Mouse (Mus musculus) 3T3-L1 (cell line): Measurements from ENCODE around the gene Bhlhe23.
A peak's percentile ranks its signal among the peaks of the same experiment; 100 is the strongest.

ENCODE experiments used
- DNase-seq: peaks from one replicate; pipeline ENCODE4 v3.0.0-alpha.2; 2015; ENCODE audit warnings: low read depth, low spot score

Gene Bhlhe23

DNA sequence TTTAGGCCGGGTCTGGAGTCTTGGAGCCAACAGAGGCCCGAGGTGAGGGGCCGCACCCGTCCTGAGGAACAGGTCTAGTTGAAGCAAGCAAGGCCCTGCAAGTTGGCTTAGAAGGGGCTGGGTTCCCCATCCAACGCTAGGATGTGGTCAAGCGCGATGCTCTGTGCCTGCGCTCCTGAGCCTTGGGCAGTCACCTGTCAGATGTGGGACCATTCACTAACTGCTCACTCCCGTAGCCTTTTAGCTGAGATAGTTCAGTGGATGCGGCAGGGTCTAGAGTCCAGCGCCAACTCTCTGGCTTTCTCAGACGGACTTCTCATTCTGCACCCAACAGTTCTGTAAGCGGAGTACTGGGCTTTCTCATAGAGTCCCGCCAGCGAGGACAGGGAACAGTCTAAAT lies 1.1 kb downstream of the Bhlhe23 start:
- DNase-seq, result no peak

- no peak for DNase-seq
These were observed 1.5 kb downstream of the Bhlhe23 start for GRCm38 (mm10) chr2:180775223-180775622.

- DNase-seq, result no peak
These were observed 11.0 kb downstream of the Bhlhe23 start for GRCm38 (mm10) chr2:180765713-180766112.

DNA sequence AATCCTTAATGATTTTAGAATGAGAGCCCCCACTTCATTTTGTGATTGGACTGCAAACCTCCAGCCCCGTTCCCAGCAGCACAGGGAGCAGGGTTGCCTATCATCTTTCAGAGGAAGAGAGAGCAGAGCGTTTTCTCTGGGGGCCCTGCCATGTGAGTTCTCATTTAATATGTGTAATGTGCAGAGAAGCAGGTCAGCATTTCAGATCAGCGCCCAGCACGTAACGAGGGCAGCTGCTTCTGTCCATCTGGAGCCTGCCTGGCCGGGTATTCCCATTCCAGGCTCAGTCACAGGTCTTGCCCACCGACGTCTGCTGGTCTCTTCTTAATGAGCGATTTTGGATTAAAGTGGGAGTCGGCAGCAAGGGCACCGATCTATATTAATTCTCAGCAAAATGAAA lies 11.7 kb downstream of the Bhlhe23 start:
- no peak for DNase-seq

DNA sequence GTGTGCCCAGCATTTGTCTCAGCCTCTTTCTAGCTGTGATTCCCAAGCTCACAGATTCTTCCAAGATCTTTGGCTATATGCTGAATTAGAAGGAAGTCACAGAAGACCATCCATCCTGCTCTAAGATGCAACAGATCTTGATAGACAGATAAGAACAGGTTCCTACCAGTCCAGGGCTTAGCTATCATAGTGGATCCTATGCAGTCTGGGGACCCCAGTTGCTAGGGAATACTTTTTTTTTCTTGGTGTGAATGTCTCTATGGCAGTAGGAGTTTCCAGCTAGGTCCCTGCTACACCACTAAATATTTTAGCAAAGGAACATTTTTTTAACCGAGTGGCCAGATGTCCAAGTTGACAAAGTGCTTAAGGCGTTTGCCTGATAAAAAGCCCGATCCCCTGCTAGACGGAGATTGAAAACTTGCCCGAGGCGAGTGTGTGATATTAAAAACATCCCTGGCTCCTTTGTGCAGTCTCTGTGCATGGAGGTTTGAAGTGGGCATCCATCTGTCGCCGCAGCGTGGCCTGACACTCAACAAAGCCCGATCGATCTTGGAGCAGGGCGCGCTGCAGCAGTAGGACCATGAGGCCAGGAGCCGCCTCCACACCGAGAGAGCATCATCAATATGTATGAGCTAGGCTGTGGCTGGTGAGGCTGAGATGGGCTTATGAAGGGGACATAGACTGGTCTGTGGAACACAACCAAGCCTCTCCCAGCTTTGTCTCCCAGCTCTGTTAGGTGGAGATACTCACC lies 18.0 kb downstream of the Bhlhe23 start:
- DNase-seq, result no peak

DNA sequence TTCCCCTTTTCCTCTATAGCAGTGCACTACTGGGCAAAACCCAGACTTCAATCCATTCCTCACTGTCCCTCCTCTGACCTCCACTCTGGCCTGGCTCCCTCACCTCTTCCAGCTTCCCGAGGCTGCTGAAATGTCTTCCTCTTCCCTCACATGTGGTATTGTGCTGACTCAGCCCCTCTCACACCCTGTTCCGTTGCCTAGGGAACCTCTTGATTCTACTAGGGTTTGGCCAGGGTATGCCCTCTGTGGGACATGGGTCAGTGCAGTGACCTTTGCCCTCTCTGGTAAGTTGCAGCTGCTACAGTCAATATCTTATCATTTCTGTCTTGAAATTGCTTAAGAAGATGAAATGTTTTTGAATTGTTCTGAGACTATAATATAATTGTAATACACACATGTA lies 19.9 kb downstream of the Bhlhe23 start:
- no peak for DNase-seq

DNA sequence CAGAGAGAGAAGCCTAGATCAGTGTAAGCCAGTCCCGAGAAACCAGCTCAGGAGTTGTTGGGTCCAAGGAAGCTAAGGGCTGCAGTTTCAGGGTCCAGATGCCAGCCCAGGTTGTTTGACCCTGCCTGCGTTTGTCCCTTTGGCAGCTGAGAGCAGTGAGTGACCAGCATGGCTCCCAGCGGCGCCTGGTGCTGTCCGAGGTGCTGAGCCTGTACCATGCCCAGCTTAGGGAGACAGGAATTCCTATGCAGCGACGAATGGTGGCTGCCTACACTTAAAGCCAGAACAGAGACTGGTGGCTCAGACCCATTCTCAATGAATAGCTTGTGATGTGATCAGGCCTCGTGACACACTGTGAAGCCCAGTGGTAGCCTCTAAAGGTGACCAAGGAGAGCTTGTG lies 20.8 kb downstream of the Bhlhe23 start:
- DNase-seq, result peak; percentile 70

DNA sequence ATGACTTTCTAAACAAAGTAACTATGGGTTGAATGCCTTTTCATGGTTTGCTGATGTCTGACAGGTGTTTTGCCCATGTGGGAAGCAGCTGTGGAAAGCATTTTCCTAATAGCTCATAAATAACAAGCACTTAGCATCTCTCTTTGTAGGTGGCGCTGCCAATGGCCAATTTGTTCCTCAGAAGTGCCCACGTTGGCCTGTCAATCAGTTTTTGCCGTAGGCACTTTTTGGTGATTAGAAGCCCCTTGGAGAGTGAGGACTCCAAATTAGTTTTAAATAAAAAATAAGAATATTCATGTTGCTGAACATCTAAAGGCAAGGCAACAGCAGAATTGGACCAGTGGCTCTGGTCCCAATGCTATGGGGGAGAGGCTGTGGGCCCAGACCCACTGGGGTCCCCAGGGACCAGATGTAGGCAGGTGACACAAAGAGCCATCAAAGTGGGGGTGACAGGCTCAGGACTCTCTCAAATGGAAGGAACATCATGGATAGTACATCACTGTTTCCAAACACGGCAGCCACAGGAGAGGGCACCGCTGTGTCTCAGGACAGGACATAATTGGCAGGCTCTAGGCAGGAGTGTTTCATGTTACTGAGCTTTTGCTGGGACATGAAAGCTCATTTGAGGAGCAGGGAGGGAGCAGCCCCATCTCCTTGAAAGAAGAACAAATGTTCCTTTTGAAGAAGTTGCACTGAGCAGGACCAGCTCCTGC lies 21.6 kb downstream of the Bhlhe23 start:
- DNase-seq, result no peak

- no peak for DNase-seq
These were observed 27.8 kb downstream of the Bhlhe23 start for GRCm38 (mm10) chr2:180748904-180749303.

DNA sequence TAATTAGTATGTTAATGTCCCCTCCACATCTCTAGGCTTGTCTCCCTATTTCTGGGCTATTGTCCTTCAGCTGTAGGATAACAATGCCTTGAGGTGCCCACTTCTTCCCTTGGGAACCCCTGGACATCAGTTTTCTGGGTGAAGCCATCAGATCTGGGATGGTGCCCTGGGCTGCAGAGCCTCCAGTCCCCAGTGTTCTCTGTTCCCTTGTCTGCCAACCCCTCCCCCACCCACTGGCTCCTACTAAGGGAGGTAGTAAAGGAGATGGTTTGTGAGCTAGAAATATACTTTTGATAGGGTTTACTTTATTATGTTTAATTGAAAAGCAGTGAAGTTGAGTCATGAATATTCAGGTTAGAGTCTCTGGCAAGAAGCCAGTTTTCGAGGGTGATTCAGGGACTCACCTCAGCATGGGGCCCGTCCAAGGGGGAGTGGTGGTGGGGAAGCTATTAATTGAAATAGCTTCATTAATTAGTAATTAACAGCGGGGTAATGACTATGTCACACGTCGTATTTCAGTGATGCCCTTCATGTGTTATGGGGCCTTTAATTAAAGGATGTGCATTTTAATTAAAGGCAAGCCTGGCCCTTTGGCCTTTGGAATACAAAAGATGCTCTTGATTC lies 30.0 kb downstream of the Bhlhe23 start:
- no peak for DNase-seq

DNA sequence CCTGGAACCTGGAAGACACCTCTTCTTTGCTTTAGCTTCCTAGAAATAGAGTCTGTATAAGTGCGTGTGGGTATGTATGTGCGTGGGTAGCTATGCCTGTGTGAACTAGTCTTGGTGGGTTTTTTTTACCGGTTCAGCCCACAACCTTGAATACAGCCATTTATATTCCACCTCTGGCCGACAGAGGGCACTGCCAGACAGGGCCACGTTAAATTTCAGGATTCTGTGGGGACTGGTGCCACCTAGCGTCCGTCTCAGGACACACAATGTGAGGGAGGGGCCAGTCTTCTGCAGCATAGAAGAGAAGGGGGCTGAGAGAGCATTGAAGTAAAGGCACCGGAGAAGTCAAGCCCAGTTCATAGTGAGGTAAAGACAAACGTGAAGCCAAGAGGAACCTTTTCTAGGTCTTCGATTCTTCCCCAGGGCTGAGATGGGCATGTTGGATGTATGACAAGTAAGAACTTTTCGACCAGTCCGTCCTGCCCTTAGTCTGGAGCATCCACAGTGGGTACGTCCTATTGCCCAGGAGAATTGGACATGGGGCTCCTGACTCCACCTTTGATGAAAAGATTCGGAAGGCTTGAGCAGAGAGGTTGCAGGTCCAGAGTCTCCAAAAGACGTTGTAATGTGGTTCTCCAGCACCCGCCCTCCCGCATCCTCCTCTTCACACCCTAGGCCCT lies 31.3 kb downstream of the Bhlhe23 start:
- DNase-seq, result peak; percentile 92

DNA sequence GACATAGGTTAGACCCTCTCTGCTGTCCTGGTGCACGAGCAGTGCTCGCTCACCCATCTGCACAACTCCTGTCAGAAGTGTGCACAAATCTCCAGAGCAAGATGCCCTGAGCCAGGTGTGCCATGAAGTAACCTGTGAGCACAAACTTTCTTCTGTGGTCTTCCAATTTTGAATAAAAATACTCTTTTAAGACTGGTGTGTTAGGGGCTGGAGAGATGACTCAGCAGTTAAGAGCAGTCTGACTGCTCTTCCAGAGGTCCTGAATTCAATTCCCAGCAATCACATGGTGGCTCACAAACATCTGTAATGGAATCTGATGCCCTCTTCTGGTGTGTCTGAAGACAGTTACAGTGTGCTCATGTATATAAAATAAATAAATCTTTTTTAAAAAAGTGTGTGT lies 33.4 kb downstream of the Bhlhe23 start:
- no peak for DNase-seq

DNA sequence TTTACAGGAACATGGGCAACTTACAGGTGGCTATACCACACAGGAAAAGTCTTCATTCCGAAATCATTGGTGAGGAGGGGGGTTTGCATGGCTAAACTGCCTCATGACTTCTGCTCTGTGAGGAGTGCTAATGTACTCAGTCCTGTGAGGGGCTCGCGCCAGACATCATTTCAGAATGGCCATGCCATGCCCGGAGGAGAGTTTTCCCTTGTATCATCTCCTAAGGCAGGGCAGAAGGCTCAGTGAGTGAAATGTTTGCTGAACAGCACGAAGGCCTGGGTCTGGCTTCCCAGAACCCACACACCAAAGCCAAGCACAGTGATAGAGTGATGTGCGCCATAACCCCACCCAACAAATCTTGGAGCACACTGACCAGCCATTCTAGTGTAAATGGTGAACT lies 33.9 kb downstream of the Bhlhe23 start:
- no peak for DNase-seq

GRCm38 (mm10) chr2:180741421-180741820 lies 35.3 kb downstream of the Bhlhe23 start:
- DNase-seq, result no peak

GRCm38 (mm10) chr2:180740349-180740748 lies 36.4 kb downstream of the Bhlhe23 start:
- no peak for DNase-seq

- DNase-seq, result no peak
These were observed 38.7 kb downstream of the Bhlhe23 start for GRCm38 (mm10) chr2:180737984-180738383.

DNA sequence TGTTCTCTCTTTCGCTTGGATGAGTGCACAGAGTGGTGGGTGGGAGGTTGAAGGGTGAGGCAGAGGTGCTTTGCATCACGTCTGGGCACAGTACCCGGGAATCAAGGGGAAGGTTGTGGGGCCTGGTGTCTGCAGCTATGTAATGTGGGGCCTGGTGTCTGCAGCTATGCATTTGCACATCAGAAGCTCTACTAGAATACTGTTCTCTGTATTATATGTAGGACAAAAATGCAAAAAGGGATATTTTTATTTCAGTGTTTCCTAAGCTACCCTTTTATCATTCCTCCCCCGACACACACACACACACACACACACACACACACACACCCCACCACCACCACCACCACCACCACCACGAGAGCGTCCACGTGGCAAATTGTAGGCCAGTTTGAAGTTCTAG lies 41.5 kb downstream of the Bhlhe23 start:
- no peak for DNase-seq

DNA sequence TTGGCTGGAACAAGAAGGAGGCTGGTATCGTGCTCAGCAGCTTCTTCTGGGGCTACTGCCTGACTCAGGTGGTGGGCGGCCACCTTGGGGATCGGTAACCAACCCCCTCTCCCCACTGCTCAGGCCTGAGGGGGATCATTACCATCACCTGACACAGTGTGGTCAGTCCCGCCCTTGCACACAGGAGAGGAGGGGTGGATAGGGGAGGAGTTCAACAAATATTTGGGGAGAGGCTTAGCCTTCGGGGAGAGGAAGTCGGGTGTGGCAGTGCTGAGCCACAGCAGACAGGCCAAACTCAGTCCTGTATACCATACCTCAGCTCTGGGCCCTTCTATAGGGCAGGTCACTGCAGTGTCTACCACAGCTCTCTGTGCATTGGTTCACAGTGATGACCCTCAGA lies 44.7 kb downstream of the Bhlhe23 start:
- no peak for DNase-seq

GRCm38 (mm10) chr2:180731036-180731435 lies 45.7 kb downstream of the Bhlhe23 start:
- no peak for DNase-seq

DNA sequence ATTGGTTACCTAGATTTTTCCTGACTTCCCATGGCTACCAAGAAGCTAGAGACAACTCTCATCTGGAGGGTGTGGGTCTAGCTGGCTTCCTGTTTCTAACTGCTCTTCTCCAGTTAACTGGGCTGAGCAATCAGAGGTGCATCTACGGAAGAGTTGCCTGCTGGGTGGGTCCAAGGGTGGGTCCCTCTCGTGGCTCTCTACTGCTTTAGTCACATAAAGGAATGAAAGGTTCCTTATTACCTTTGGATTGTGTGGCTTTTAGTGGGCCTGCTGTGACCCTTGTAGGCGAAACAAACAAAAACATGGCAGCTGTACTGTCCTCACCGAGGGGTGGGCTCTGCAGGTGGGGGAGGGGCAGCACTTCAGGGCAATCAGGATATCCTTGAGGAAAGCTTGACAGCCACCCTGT lies 49.1 kb downstream of the Bhlhe23 start:
- DNase-seq, result no peak

DNA sequence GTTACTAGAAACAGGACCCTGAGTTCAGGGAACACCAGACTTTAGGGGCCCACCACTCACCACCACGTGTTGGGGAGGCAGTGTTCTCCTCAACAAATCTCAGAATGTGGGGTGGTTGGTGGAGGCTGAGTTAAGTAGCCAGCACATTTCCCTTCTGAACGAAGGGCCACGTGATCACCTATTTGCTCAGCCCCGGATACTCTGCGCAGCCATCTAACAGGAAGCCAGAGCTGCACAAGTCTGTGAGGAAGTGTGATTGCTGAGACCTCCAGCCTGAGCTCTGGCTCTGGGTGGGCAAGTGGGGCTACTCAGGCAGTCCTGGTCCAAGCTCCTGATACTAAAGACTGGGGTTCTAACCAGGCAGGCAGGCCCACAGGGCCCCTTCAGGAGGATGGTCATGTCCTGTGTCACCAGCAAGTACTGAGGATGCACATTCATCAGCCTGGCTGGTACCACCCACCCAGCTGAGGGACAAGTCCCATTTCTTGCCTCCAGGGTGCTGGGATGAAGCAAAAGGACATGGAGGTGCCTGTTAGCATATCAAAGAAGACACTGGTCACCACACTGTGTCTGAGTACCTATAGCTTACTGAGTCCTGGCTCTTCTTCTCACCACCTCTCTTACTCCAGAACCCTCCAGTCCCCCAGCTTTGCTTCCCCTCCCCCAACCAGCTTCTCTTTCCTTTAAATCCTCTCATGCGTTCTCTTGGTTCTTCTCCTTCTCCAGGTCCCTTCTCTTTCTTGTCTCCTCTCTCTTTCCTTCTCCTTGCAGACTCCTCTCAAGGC lies 49.9 kb downstream of the Bhlhe23 start:
- DNase-seq, result no peak
